Mouse (Mus musculus) lung, embryonic 15.5 days (tissue): ENCODE measurements around the gene Ttc8. TPM values are rescaled to one million over a fixed set of nuclear protein-coding genes. Genes with fewer than 3 reads are reported as not detected.

Experiments
- ATAC-seq: fragments of 200-750 bp; cut with Nextera tagmentation; 2 replicates; pipeline ENCODE4 v1.8.0; 2017; ENCODE audit warnings: moderate number of reproducible peaks, borderline replicate concordance; ENCODE audit not compliant: low FRiP score, low TSS enrichment; ENCODE audit errors: extremely low read depth
- H3K27ac ChIP-seq: fragments of 300-500 bp; sonication (generic); 2 replicates; pipeline ENCODE4 v1.5.1; 2015; ENCODE audit warnings: moderate library complexity, mild to moderate bottlenecking, inconsistent platforms
- H3K27me3 ChIP-seq: fragments of 300-500 bp; sonication (generic); 2 replicates; pipeline ENCODE4 v1.6.1; 2015; ENCODE audit warnings: inconsistent platforms
- H3K36me3 ChIP-seq: fragments of 300-500 bp; sonication (generic); 2 replicates; pipeline ENCODE4 v1.6.1; 2015; ENCODE audit warnings: inconsistent platforms
- H3K4me1 ChIP-seq: fragments of 300-500 bp; sonication (generic); 2 replicates; pipeline ENCODE4 v1.6.1; 2015; ENCODE audit warnings: inconsistent platforms
- H3K4me2 ChIP-seq: fragments of 300-500 bp; sonication (generic); 2 replicates; pipeline ENCODE4 v1.6.1; 2015; ENCODE audit warnings: inconsistent platforms, mild to moderate bottlenecking, moderate library complexity
- H3K4me3 ChIP-seq: fragments of 300-500 bp; sonication (generic); 2 replicates; pipeline ENCODE4 v1.5.1; 2015; ENCODE audit warnings: mild to moderate bottlenecking, inconsistent platforms
- H3K9ac ChIP-seq: fragments of 300-500 bp; sonication (generic); 2 replicates; pipeline ENCODE4 v1.6.1; 2015; ENCODE audit warnings: inconsistent platforms
- H3K9me3 ChIP-seq: fragments of 300-500 bp; sonication (generic); 2 replicates; pipeline ENCODE4 v1.6.1; 2016; ENCODE audit warnings: inconsistent platforms
- WGBS: fragments of 180-500 bp; shearing (Covaris S2); methylation state at CpG from one replicate; pipeline ENCODE4 v1.1.7; 2015; 5-methylcytosine and 5-hydroxymethylcytosine counted together
- polyA plus RNA-seq: library from polyadenylated mRNA; unstranded; fragments of >200 nt; fragmentation: Nextera tagmentation; extraction: Ambion mirVana; gene quantifications from 2 replicates; pipeline ENCODE4 v1.2.1, GENCODE M21; 2015

The Ttc8 gene
- polyA plus RNA-seq, 1 experiment from 2014 or later = 35.5 TPM

DNA sequence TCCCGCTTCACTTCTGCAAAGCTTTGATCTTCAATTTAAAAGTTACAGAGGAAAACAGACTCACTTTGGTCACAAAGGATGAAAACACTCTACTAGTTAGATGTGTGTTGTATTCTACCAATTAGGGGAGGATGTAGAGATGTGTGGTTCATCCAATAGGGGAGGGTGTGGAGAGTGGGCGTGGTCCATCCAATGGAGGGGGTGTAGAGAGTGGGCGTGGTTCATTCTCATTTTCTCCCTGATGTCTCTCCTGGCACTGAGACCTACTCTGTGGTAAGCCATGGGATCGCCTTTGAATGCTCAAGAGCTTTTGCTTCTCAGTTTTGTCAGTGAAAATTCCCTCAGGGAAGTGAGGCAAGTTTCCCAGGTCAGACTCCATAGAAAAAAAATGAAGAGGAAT lies 82.7 kb downstream of the Ttc8 start:
- Histone ChIP-seq H3K36me3 (no peaks in the 10 kb centered on the region), H3K27ac (no peak overlapping the region), H3K9me3 (no peaks in the 10 kb centered on the region), H3K9ac (no peak overlapping the region), H3K4me3 (no peak overlapping the region), H3K4me1 (no peaks in the 10 kb centered on the region), H3K27me3 (no peaks in the 10 kb centered on the region), H3K4me2 (no peak overlapping the region)
- ATAC-seq = no peak
- WGBS = 56% methylated on average over 4 of the region's 4 CpGs

DNA sequence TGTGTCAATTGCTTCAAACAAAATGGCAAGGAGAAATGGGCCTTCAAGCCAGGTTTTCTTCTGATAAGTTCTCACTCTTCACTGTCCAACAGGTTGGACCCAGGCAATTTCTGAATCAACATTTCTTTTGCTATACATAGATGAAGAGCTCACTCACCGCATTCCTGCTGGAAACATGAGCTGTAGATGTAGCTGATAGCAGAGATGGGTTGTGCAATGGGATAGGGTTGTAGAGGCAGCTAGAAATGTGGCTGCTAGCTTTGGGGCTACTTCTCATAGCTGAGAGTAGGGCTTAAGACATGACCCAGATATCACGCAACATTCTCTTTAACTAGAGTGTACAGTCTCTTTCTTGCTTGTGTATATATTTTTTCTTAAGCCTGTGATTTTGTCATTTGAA lies 84.4 kb downstream of the Ttc8 start:
- Histone ChIP-seq H3K4me3 (no peak overlapping the region), H3K36me3 (no peaks in the 10 kb centered on the region), H3K27me3 (no peaks in the 10 kb centered on the region), H3K9me3 (no peaks in the 10 kb centered on the region), H3K27ac (no peak overlapping the region), H3K4me2 (no peak overlapping the region), H3K4me1 (no peaks in the 10 kb centered on the region), H3K9ac (no peak overlapping the region)
- WGBS = 75% methylated on average over 2 of the region's 2 CpGs
- no peak for ATAC-seq

DNA sequence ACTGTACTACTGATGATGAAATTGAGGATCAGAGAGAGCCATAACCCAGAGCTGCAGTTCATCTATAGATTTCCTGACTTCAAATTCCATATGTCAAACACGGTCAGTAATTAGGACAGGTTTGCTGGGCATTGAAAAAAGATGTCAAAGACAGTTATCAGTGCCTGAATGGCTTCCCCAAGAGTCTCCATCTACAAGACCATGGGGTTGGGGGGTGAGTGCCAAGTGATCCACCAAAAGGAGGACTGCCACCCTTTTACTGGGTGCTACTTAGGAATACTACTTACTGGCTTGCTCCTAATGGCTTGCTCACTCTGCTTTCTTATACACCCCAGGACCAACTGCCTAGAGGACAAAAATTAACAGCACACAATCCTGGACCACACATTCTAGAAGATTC lies 88.4 kb downstream of the Ttc8 start:
- Histone ChIP-seq H3K36me3 (no peaks in the 10 kb centered on the region), H3K27ac (no peak overlapping the region), H3K9ac (no peak overlapping the region), H3K4me3 (no peak overlapping the region), H3K9me3 (no peaks in the 10 kb centered on the region), H3K4me2 (no peak overlapping the region), H3K4me1 (0 out of 2 replicates have a peak, but pooled peaks cover 5% of the 10 kb centered on the region), H3K27me3 (no peaks in the 10 kb centered on the region)
- 80% methylated on average over 1 of the region's 1 CpGs for WGBS
- no peak for ATAC-seq

DNA sequence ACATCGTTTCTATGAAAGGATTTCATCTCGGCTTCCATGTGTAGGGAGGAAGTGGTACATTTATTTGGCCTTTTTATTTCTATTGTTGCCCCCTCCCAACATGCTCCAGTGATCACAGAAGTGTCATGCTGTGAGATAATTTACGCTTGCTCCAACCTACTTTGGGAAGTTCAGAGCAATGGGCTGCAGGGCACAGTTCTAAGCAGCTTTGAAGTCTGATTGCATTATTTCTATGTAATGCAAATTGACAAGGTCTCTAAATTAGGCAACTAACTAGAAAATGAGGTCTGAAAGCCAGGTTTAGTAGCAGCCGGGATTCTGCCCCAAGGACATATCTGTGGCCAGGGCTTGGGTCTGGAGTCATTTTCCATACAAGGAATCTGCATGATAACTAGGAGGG lies 89.1 kb downstream of the Ttc8 start:
- Histone ChIP-seq H3K9me3 (no peaks in the 10 kb centered on the region), H3K4me3 (no peak overlapping the region), H3K4me2 (no peak overlapping the region), H3K27ac (no peak overlapping the region), H3K9ac (no peak overlapping the region), H3K4me1 (0 out of 2 replicates have a peak, but pooled peaks cover 5% of the 10 kb centered on the region), H3K36me3 (no peaks in the 10 kb centered on the region), H3K27me3 (no peaks in the 10 kb centered on the region)
- ATAC-seq = no peak
- WGBS = 67% methylated on average over 4 of the region's 4 CpGs

DNA sequence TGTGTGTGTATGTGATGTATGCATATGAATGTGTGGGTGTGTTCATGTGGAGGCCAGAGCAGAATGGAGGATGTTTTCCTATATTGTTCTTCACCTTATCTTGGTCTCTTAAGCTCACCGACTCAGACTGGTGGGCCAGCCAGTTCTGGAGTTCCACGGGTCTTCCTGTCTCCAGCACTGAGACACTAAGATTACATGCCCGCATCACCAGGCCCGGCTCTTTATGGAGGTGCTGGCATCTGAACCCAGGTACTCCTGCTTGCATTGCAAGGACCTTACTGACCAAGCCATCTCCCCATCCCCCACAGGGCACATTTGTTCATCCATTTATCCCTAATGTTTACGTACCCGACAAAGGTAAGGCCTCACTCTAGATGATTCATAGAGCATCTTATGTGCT lies 89.7 kb downstream of the Ttc8 start:
- H3K9ac ChIP-seq = no peak overlapping the region
- H3K36me3 ChIP-seq = no peaks in the 10 kb centered on the region
- no peak overlapping the region for H3K4me3 ChIP-seq
- 0 out of 2 replicates have a peak, but pooled peaks cover 5% of the 10 kb centered on the region for H3K4me1 ChIP-seq
- 79% methylated on average over 6 of the region's 6 CpGs for WGBS
- no peak for ATAC-seq
- H3K4me2 ChIP-seq = no peak overlapping the region
- no peaks in the 10 kb centered on the region for H3K27me3 ChIP-seq
- H3K9me3 ChIP-seq = no peaks in the 10 kb centered on the region
- H3K27ac ChIP-seq = no peak overlapping the region

DNA sequence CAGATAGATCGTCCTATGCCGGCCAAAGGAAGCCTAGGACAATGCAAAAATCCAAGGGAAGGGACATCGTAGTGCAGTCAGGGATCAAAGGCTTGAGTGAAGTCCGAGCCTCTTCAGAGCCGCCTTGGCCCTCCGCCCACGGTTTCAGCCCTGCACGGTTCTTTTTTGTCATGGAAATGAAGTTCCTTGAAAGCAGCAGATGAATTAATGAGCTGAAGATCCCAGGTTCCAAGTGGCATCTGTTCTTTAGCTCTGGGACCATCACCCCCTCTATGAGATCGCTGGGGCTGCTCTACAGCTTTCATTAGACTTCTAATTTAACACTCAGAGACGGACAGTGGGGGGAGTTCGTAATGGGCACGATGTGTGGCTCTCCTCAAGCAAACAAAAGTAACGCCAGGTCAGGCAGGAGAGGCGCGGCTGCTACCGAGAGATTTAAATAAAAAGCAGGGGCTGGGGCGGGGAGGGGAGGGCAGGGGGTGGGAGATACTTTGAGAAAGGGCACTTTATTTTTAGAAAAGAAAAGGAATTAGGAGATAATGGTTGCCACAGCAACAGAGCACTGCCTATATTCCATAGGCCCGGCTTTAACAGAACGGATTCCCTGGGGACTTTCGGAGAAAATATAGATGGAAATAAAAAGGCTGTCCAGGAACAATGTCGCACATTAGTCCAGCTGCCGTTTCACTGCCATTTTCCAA lies 90.9 kb downstream of the Ttc8 start:
- Histone ChIP-seq H3K4me3 (0 out of 2 replicates have a peak overlapping the region, but pooled peaks have one; percentile 3), H3K27me3 (no peaks in the 10 kb centered on the region), H3K9ac (no peak overlapping the region), H3K36me3 (no peaks in the 10 kb centered on the region), H3K4me2 (peak overlapping the region; percentile 45), H3K4me1 (0 out of 2 replicates have a peak, but pooled peaks cover 5% of the 10 kb centered on the region), H3K27ac (no peak overlapping the region), H3K9me3 (no peaks in the 10 kb centered on the region)
- WGBS = 8% methylated on average over 22 of the region's 22 CpGs
- ATAC-seq = no peak; the same call in 1 of the 2 replicates

DNA sequence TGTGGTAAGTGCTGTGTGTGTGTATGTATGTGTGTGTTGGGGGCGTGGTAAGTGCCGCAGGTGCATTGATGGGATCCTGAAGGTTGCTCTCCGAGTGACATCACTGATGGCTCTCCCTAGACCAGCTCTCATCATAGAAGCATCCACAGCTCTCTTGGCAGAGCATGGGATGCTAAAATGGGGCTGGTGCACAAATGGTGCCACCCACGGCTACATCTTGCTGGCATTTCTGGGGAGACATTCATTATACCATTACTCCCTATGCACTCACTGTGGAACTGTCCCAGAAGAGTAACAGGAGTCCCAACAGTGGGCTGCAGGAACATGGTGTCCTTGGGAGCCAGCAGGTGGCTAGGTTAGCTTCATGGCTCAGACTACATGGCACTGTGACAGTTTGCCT lies 95.5 kb downstream of the Ttc8 start:
- H3K9me3 ChIP-seq = no peaks in the 10 kb centered on the region
- no peak overlapping the region for H3K9ac ChIP-seq

DNA sequence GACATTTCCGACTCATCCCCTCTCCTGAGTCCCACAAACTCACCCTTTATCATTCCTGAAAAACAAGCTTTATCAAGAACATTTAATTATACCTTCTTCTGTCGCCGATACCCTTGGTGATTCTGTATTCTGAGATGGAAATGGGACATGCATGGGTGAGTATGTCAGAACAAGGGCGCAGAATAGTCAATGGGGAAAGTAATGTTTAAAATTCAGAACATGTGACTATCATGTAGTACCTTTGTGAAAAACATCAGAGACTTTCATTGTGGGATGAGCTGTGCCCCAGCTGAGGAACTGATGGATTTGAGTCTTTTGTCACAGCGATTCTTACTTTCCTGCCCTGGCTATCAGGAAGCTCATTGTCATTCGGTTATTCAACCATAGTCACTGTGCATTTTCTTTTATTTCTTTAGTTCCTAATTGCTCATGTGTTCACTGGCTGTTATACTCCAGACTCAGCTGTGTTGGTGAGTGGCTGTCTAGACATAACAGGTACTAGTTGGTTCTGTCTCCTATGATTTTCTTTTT lies 104.1 kb downstream of the Ttc8 start:
- no peaks in the 10 kb centered on the region for H3K9me3 ChIP-seq
- ATAC-seq = no peak
- H3K4me3 ChIP-seq = no peak overlapping the region

More for the DNA sequence above, 95.5 kb downstream of the Ttc8 start:
- WGBS = 84% methylated on average over 4 of the region's 4 CpGs
- Histone ChIP-seq H3K4me1 (0 out of 2 replicates have a peak, but pooled peaks cover 5% of the 10 kb centered on the region), H3K36me3 (no peaks in the 10 kb centered on the region), H3K4me3 (no peak overlapping the region), H3K27me3 (no peaks in the 10 kb centered on the region), H3K27ac (no peak overlapping the region), H3K4me2 (no peak overlapping the region)
- no peak for ATAC-seq

DNA sequence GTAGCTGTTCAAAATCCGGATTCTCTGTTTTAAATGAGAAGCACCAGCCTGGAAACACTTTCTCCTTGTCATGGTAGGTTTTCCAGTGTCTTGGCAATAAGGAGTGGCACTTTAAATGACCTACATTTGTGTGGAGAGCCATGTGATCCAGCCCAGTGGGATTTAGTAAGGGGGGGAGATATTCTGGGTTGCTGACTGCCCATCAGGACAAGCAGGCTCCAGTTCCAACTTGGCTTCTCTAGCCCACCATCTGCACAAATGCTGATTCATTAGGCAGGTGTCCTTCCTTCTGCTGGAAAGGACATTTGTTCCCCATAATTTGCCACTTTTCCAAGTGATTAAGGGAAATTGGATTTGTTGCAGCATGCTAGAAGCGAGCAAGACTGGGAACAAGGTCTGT lies 105.9 kb downstream of the Ttc8 start:
- no peak for ATAC-seq
- Histone ChIP-seq H3K4me2 (no peak overlapping the region), H3K9me3 (no peaks in the 10 kb centered on the region), H3K4me1 (no peaks in the 10 kb centered on the region), H3K36me3 (no peaks in the 10 kb centered on the region), H3K27me3 (no peaks in the 10 kb centered on the region), H3K4me3 (no peak overlapping the region), H3K9ac (no peak overlapping the region), H3K27ac (no peak overlapping the region)
- 81% methylated on average over 2 of the region's 2 CpGs for WGBS

More for the DNA sequence above, 104.1 kb downstream of the Ttc8 start:
- Histone ChIP-seq H3K4me1 (no peaks in the 10 kb centered on the region), H3K9ac (no peak overlapping the region), H3K36me3 (no peaks in the 10 kb centered on the region), H3K27ac (no peak overlapping the region), H3K27me3 (no peaks in the 10 kb centered on the region), H3K4me2 (no peak overlapping the region)
- WGBS = 83% methylated on average over 6 of the region's 6 CpGs

DNA sequence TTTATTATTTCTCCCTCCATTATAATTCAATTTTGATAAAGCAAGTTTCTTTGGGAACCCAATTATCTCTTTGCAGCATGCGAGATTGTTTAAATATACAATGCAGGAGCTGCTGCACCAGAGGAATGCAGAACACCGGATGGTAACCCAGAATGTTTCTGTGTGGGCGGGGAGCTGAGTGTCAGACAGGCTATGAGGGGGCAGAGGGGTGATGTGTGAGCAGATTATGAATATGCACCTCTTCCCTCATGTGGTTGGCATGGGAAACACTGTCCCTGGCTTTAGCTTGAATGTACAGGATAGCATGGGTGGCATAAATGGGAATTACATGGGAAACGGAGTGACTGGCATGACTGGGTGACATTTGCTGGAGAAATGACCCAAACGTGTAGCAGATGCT lies 108.3 kb downstream of the Ttc8 start:
- no peaks in the 10 kb centered on the region for H3K9me3 ChIP-seq
- WGBS = 26% methylated on average over 5 of the region's 5 CpGs
- no peaks in the 10 kb centered on the region for H3K27me3 ChIP-seq
- no peak overlapping the region for H3K4me2 ChIP-seq
- no peak overlapping the region for H3K27ac ChIP-seq
- no peak for ATAC-seq
- no peak overlapping the region for H3K9ac ChIP-seq
- no peaks in the 10 kb centered on the region for H3K36me3 ChIP-seq
- no peak overlapping the region for H3K4me3 ChIP-seq
- H3K4me1 ChIP-seq = no peaks in the 10 kb centered on the region

DNA sequence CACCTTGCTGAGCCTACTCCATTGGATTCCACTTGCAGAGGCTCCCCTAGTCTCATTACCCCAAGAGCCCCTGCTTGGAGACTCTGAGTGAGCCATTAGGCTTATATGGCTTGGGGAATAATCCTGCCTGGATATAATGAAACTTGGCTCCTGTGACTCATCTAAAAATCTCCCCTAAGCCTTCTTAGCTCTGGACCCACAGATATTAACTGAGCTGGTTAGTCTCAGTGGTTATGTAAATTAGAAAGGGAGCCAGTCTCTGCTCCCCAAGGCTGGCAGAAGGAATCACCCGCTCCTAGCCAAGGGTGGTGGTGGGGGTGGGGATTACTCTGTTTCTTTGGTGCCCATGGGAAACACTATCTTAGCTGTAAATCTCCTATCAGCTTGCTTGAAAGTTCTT lies 109.6 kb downstream of the Ttc8 start:
- Histone ChIP-seq H3K27ac (no peak overlapping the region), H3K27me3 (no peaks in the 10 kb centered on the region), H3K4me2 (no peak overlapping the region), H3K4me3 (no peak overlapping the region), H3K9me3 (no peaks in the 10 kb centered on the region), H3K4me1 (no peaks in the 10 kb centered on the region), H3K36me3 (no peaks in the 10 kb centered on the region), H3K9ac (no peak overlapping the region)
- 50% methylated on average over 1 of the region's 1 CpGs for WGBS
- ATAC-seq = no peak
